Mouse (Mus musculus) kidney, adult 9 months (tissue): ENCODE measurements around the gene 2310034G01Rik.
A peak's percentile ranks its signal among the peaks of the same experiment; 100 is the strongest.

ENCODE experiments used
- DNase-seq: peaks from one replicate; pipeline ENCODE4 v3.0.0; 2022

2310034G01Rik gene

GRCm38 (mm10) chr19:46313116-46313515, 37.0 kb downstream of the 2310034G01Rik start:
- DNase-seq, result no peak

GRCm38 (mm10) chr19:46312566-46312965, 37.5 kb downstream of the 2310034G01Rik start:
- DNase-seq, result no peak

- no peak for DNase-seq
Measured at GRCm38 (mm10) chr19:46311341-46311740, 38.8 kb downstream of the 2310034G01Rik start.

GRCm38 (mm10) chr19:46310312-46310865, 39.7 kb downstream of the 2310034G01Rik start:
- DNase-seq, result no peak

- DNase-seq, result no peak
Measured at GRCm38 (mm10) chr19:46309651-46310305, 40.3 kb downstream of the 2310034G01Rik start.

GRCm38 (mm10) chr19:46308706-46309435, 41.2 kb downstream of the 2310034G01Rik start:
- DNase-seq, result peak; percentile 76

GRCm38 (mm10) chr19:46308303-46308702, 41.8 kb downstream of the 2310034G01Rik start:
- DNase-seq, result no peak

- no peak for DNase-seq
Measured at GRCm38 (mm10) chr19:46307781-46308180, 42.3 kb downstream of the 2310034G01Rik start.

- DNase-seq, result no peak
Measured at GRCm38 (mm10) chr19:46306751-46307289, 43.3 kb downstream of the 2310034G01Rik start.

- DNase-seq, result no peak
Measured at GRCm38 (mm10) chr19:46306268-46306610, 43.9 kb downstream of the 2310034G01Rik start.

- peak; percentile 91 for DNase-seq
Measured at GRCm38 (mm10) chr19:46305432-46306267, 44.5 kb downstream of the 2310034G01Rik start.

GRCm38 (mm10) chr19:46304908-46305333, 45.2 kb downstream of the 2310034G01Rik start:
- DNase-seq, result no peak

- peak; percentile 98 for DNase-seq
Measured at GRCm38 (mm10) chr19:46304216-46304841, 45.8 kb downstream of the 2310034G01Rik start, which contains the start of gene Nfkb2. Gene Nfkb2, plus strand, starts transcription at chr19:46304320.

GRCm38 (mm10) chr19:46303251-46304215, 46.6 kb downstream of the 2310034G01Rik start:
- no peak for DNase-seq

GRCm38 (mm10) chr19:46302551-46302950, 47.6 kb downstream of the 2310034G01Rik start:
- DNase-seq, result no peak

- DNase-seq, result no peak
Measured at GRCm38 (mm10) chr19:46300294-46301045, 49.6 kb downstream of the 2310034G01Rik start.
